Mouse (Mus musculus): ENCODE data around the gene 2300002M23Rik. TPM values are rescaled to one million over a fixed set of nuclear protein-coding genes. Genes with fewer than 3 reads are reported as not detected.

The 2300002M23Rik gene
- total RNA-seq, 2 experiments from 2014 or later, result not detected

GRCm38 (mm10) chr17:35554761-35555397, 12.4 kb upstream of the 2300002M23Rik start:
- intact Hi-C loops (cut with DNase I), result no loop called here
- DNase-seq, result no peak

- no peak for DNase-seq
- intact Hi-C loops (cut with DNase I), result no loop called here
Observed at GRCm38 (mm10) chr17:35556186-35556765, 11.0 kb upstream of the 2300002M23Rik start.

- no peak for DNase-seq
- intact Hi-C loops (cut with DNase I), result no loop called here
Observed at GRCm38 (mm10) chr17:35556812-35557211, 10.4 kb upstream of the 2300002M23Rik start.

- DNase-seq, result no peak
- intact Hi-C loops (cut with DNase I), result no loop called here
Observed at GRCm38 (mm10) chr17:35557351-35557750, 9.9 kb upstream of the 2300002M23Rik start.

GRCm38 (mm10) chr17:35558216-35558615, 9.0 kb upstream of the 2300002M23Rik start:
- intact Hi-C loops (cut with DNase I), result no loop called here

GRCm38 (mm10) chr17:35567767-35568166, 517 bp downstream of the 2300002M23Rik start:
- intact Hi-C loops (cut with DNase I), result no loop called here
- DNase-seq, result no peak

More at GRCm38 (mm10) chr17:35558216-35558615, 9.0 kb upstream of the 2300002M23Rik start:
- no peak for DNase-seq

- DNase-seq, result no peak
- intact Hi-C loops (cut with DNase I), result no loop called here
Observed at GRCm38 (mm10) chr17:35569091-35569944, 2.1 kb downstream of the 2300002M23Rik start.

- intact Hi-C loops (cut with DNase I), result no loop called here
- DNase-seq, result no peak
Observed at GRCm38 (mm10) chr17:35570836-35571235, 3.6 kb downstream of the 2300002M23Rik start.

- DNase-seq, result no peak
- intact Hi-C loops (cut with DNase I), result no loop called here
Observed at GRCm38 (mm10) chr17:35571477-35571876, 4.2 kb downstream of the 2300002M23Rik start.

- peak; percentile 73 to 85 for DNase-seq
- intact Hi-C loops (cut with DNase I), result loop anchor here (1.0 kb wide), 1 partner anchor 34 kb away; no protein-coding TSS in a partner anchor
Observed at GRCm38 (mm10) chr17:35578211-35578610, 11.0 kb downstream of the 2300002M23Rik start.

GRCm38 (mm10) chr17:35582900-35583299, 15.7 kb downstream of the 2300002M23Rik start:
- intact Hi-C loops (cut with DNase I), result no loop called here
- no peak for DNase-seq

GRCm38 (mm10) chr17:35584330-35584937, 17.2 kb downstream of the 2300002M23Rik start:
- peak; percentile 70 to 80 for DNase-seq
- intact Hi-C loops (cut with DNase I), result no loop called here

- intact Hi-C loops (cut with DNase I), result loop anchor here (5.0 kb wide), 1 partner anchor 140 kb away; no protein-coding TSS in a partner anchor
- no peak for DNase-seq
Observed at GRCm38 (mm10) chr17:35587291-35587690, 20.0 kb downstream of the 2300002M23Rik start.

- intact Hi-C loops (cut with DNase I), result loop anchor here (5.0 kb wide), 1 partner anchor 139 kb away; no protein-coding TSS in a partner anchor
- no peak for DNase-seq
Observed at GRCm38 (mm10) chr17:35588387-35588786, 21.1 kb downstream of the 2300002M23Rik start.

GRCm38 (mm10) chr17:35590410-35591218, 23.4 kb downstream of the 2300002M23Rik start:
- peak; percentile 68 to 80 for DNase-seq
- intact Hi-C loops (cut with DNase I), result no loop called here

- DNase-seq, result no peak
- intact Hi-C loops (cut with DNase I), result no loop called here
Observed at GRCm38 (mm10) chr17:35591219-35591578, 23.9 kb downstream of the 2300002M23Rik start.

- DNase-seq, result no peak
- intact Hi-C loops (cut with DNase I), result no loop called here
Observed at GRCm38 (mm10) chr17:35591731-35592130, 24.5 kb downstream of the 2300002M23Rik start.

GRCm38 (mm10) chr17:35592131-35592530, 24.9 kb downstream of the 2300002M23Rik start:
- DNase-seq, result no peak
- intact Hi-C loops (cut with DNase I), result no loop called here

GRCm38 (mm10) chr17:35593786-35594185, 26.5 kb downstream of the 2300002M23Rik start:
- DNase-seq, result no peak
- intact Hi-C loops (cut with DNase I), result no loop called here

- intact Hi-C loops (cut with DNase I), result no loop called here
Observed at GRCm38 (mm10) chr17:35594456-35594855, 27.2 kb downstream of the 2300002M23Rik start.

More at GRCm38 (mm10) chr17:35594456-35594855, 27.2 kb downstream of the 2300002M23Rik start:
- no peak for DNase-seq

Data from heart, postnatal 36 days (tissue).